Mouse (Mus musculus) gastrocnemius, postnatal 25 days (tissue): ENCODE measurements at regions not wholly inside any gene's neighbourhood (a gene's known extent, or its start where the extent isn't known, plus 50 kb on each side); places are given as distances from the start of the nearest gene placed in this dataset.

Experiments used
- DNase-seq: peaks from one replicate; pipeline ENCODE4 v3.0.0; 2022
- microRNA-seq, 2 experiments: library from miRNA; unstranded; fragments of <30 nt; microRNA quantifications; one replicate each; pipeline ENCODE4 v1.2.0; 2021; ENCODE audit warnings: borderline replicate concordance in 2 of 2

DNA sequence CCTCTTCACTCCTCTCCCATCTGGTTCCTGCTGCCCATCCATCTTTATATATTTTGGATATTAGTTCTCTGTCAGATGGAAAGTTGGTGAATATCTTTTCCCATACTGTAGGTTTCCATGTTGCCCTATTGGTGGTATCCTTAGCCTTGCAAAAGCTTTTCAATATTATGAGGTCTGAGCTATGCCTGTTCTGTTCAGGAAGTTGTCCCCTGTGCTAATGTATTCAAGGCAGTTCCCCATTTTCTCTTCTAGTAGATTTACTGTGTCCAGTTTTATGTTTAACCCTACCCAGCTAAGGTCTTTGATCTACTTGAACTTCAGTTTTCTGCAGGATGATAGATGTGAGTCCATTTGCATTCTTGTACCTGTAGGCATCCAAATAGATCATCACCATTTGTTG, 109.4 kb upstream of the Tusc1 start:
- no peak for DNase-seq

DNA sequence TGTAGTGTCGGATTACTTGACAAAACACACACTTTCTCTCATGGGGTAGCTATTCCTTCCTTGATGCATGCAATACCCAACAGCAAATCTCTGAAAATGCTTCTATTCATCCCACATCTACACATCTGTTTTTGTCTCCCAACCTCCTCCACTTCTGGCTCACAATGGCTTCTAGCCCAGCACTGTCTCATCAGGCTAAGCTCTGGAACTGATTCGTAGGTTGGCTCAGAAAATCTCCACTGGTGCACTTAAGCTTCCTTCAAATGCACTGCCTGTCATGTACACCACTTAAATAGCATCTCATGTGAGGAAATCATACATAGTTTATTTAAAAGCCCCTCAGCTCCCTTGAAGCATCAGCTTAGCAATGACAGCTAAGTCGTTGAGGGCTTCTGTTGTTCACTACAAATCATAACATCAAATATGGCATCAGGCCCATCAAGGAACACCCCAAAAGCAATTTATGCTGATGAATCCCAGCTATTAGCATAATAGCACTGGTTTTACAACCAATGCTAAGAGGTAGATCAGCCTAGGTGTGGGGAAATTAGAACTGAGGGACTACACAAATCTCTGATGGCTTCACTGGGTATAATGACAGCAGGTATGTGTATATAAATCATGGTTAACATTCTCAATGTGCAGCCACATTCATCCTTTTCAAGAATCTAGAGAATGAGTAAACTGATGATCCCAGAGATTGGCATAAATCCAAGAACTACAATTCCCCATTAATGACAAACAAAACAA, 103.5 kb upstream of the Tusc1 start:
- DNase-seq, result peak; percentile 9

DNA sequence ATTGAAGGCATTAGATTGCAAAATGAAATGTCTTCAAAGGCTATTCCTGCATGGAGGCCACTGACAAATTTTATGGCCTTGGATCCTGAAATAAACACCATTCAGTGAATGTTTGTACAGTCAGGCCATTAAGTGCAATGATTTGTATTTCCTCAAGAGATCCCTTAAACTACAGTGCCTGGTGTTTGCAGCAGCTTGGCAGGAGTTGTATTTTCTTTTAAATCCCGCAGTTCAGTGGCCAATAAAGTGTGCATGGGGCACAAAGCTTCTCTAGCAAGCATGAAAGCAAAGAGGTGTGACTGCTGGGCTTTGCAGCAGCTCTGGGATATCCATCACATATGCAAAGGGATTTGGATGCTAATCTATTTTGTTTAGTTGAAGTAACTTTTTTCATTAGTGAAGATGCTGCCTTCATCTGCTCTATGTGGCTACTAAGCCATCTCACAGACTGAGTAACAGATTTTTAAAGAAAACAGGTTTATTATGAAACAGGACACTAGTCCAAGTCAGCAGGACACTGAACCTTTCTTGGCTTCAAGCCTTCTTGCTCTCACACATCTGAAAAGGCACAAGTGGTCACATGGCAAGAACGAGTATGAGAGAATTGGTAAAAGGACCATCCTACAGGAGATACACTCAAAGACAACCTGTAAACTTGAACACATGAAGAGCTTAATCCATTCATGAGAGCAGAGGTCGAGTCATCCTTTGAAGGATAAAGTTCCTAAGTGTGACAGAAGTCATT, 102.2 kb upstream of the Tusc1 start:
- DNase-seq, result peak; percentile 7

DNA sequence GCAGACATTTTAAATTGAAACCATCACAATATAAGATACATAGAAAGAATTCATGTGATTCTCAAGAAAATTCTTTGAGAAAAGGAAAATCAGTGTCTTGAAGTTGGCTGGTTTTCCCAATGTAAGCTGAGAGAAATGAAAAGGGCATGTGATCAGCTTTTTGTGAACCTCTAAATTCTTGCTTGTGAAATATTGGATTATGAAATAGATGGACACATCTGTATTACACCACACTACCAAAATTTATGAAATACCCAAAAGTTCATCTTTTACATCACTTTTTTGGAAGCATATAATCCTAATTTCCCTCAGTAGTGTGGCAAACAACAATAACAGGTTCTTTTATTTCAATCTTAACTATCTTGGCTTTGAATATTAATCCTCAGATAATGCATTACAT, 77.4 kb upstream of the Tusc1 start:
- DNase-seq, result no peak

DNA sequence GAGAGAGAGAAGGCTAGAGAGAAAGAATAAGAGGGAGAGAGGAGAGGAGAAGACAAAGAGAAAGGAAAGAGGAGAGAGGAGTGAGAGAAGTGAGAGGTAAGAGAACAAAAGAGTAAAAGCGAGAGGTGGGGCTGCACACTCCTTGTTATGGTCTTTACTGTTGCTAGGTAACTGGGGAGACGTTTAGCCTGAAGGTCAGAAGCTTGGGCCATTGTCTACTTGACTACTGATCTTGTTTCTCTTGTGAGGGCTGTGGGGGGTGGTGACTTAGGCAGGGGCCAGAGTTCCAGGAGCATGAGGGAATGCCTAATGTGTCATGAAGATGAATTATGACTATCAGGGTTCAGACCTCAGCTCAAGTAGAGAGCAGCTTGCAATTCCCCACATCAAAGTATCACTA, 71.6 kb upstream of the Tusc1 start:
- DNase-seq, result no peak

DNA sequence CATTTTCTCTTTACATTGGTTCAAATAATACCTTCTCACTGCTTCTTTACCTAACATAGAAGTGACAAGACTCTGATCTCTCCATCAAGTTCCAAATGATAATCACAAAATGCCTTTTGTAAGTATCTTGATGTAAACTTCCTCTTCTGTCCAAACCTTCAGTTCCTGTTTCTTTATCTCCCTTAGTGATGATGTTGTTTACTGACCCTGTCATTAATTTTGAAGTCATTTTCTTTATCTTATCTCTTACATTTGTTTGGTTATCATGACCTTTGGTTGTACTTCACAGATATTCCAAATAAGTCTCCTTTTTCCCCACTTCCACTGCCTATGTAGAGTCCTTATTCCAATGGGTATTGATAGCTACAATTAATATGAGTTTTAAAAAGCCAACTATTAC, 65.3 kb upstream of the Tusc1 start:
- no peak for DNase-seq

Small RNAs in the stretch of these regions (microRNA-seq; reads per million reads assigned to microRNA genes)
- 0 reads per million in 2 experiments for gene Gm22619
